Mouse (Mus musculus): ENCODE data around the gene Txndc2. TPM values are rescaled to one million over a fixed set of nuclear protein-coding genes. Genes with fewer than 3 reads are reported as not detected.

Gene Txndc2
- not detected in 2 replicates for polyA plus RNA-seq (2012; rRNA removed)

DNA sequence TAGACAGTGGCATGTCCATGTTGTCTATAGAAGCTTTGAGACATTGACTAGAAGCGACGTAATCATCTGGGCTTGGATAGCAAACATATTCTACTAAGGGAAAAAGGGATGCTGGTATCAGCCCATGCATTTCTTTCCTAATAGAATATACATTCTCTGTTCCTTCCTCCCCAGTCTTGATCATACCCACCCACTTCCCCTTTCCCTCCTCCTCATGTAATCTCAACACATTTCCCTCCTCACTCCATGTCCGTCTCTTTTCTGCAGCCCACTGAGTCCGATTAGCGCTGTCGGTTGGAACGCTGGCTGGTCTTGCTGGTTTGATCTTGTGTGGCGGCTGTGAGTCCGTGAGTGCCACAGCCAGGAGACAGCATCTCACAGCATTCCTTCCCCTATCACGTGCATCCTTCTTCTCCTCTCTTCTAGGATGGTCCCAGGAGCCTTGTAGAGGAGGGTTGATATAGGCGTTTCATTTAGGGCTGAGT is at the start of gene Txndc2:
Gene Txndc2, minus strand, starts transcription at position 435 of the 485 bp plus-strand sequence.
- H3K4me3 ChIP-seq (ENCODE audit: control insufficient read depth, insufficient read depth, low read length) = no peak within 1 kb of the TSS
- 94% methylated on average over 11 of the region's 11 CpGs for WGBS

DNA sequence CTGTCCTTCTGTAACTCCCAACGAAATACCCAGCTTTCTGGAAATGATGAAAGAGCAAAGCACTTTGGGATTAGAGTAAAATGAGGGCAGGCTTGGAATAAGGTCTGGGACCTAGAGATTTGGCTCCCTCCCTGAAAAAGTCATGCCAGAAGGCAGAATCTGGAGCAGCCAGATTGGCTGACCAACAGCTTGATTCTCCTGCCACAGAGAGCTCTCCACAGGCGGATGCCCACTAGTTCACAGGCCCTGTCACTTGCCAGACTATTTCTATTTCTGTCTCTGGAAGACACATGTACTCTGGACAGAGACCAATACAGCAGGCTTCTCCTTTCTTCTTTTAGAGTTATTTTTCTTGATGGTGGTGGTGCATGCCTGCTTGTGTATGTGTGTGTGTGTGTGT is 41.8 kb upstream of the Txndc2 start:
- Histone ChIP-seq H3K4me1 (replicated peaks; ENCODE audit: control insufficient read depth, insufficient read depth, low read length) (no peaks in the 10 kb centered on the region), H3K27ac (ENCODE audit: control insufficient read depth, insufficient read depth, low read length) (no peak overlapping the region), H3K27me3 (ENCODE audit: control insufficient read depth, insufficient read depth, low read length) (no peaks in the 10 kb centered on the region), H3K36me3 (ENCODE audit: control insufficient read depth, insufficient read depth, low read length) (no peaks in the 10 kb centered on the region), H3K4me3 (ENCODE audit: control insufficient read depth, insufficient read depth, low read length) (no peak overlapping the region)
- WGBS = 86% methylated on average over 2 of the region's 2 CpGs
- TF ChIP-seq POLR2A (IDR thresholded peaks at IDR 0.05; ENCODE audit: control insufficient read depth, extremely low read depth, insufficient read depth, low read length, poor library complexity) (no peak), CTCF (IDR thresholded peaks at IDR 0.05; ENCODE audit: borderline replicate concordance, control insufficient read depth, extremely low read depth, insufficient read depth, low read length, poor library complexity) (no peak)
- DNase-seq = no peak

More for the DNA sequence above, at the start of gene Txndc2:
- Histone ChIP-seq H3K4me1 (replicated peaks; ENCODE audit: control insufficient read depth, insufficient read depth, low read length) (no peaks in the 10 kb centered on the region), H3K36me3 (ENCODE audit: control insufficient read depth, insufficient read depth, low read length) (no peaks in the 10 kb centered on the region), H3K27ac (ENCODE audit: control insufficient read depth, insufficient read depth, low read length) (no peak within 1 kb of the TSS), H3K27me3 (ENCODE audit: control insufficient read depth, insufficient read depth, low read length) (no peaks in the 10 kb centered on the region)
- no peak for DNase-seq
- TF ChIP-seq CTCF (IDR thresholded peaks at IDR 0.05; ENCODE audit: borderline replicate concordance, control insufficient read depth, extremely low read depth, insufficient read depth, low read length, poor library complexity) (no peak), POLR2A (IDR thresholded peaks at IDR 0.05; ENCODE audit: control insufficient read depth, extremely low read depth, insufficient read depth, low read length, poor library complexity) (no peak)

DNA sequence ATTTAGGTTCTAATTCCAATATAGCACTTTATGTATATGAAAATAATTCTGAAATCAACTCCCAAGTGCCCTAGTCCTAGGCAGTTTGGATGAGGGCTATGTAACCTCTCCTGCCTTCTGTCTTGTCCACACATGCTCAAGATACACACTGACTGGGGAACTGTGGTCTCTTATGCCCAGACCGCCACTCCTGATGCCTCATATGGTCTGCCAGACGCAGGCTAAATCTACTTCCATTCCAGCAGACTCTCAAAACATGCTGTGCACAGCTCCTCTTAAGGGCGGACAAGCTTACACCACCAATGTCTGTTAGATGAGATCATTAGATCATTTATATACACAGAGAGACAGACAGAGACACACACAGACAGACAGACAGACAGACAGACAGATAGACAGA is 41.3 kb upstream of the Txndc2 start:
- H3K4me1 ChIP-seq (replicated peaks; ENCODE audit: control insufficient read depth, insufficient read depth, low read length) = no peaks in the 10 kb centered on the region
- TF ChIP-seq POLR2A (IDR thresholded peaks at IDR 0.05; ENCODE audit: control insufficient read depth, extremely low read depth, insufficient read depth, low read length, poor library complexity) (no peak), CTCF (IDR thresholded peaks at IDR 0.05; ENCODE audit: borderline replicate concordance, control insufficient read depth, extremely low read depth, insufficient read depth, low read length, poor library complexity) (no peak)
- H3K4me3 ChIP-seq (ENCODE audit: control insufficient read depth, insufficient read depth, low read length) = no peak overlapping the region
- no peak overlapping the region for H3K27ac ChIP-seq (ENCODE audit: control insufficient read depth, insufficient read depth, low read length)
- H3K36me3 ChIP-seq (ENCODE audit: control insufficient read depth, insufficient read depth, low read length) = no peaks in the 10 kb centered on the region
- no peak for DNase-seq
- H3K27me3 ChIP-seq (ENCODE audit: control insufficient read depth, insufficient read depth, low read length) = no peaks in the 10 kb centered on the region
- 95% methylated on average over 3 of the region's 3 CpGs for WGBS

DNA sequence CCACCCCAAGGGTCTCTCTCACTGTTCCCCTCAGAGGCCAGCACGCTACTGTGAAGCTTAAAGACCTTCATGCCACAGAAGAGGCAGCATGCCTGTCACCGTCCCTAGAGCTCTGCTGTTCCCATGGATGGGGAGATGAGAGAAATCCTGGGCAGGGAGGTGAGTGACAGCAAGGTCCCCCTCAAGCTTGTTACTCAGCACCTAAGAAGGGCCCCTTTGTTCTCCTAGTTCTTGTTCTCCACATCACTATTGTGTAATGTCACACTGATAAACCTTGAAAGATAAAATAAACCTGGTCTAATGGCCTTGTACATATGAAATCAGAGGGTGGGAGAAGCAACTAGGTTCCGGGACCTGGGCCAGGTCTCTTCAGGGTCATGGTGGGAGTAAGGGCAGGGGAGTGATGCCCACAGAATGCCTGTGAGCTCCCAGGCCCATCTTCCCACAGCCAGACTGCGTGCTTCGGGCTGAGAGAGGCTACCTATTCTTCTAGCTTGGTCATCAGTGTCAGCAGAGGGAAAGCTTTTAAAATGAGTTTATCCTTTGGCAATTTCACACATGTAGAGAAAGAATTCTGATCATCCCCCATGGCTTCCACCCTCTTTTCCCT is 40.2 kb upstream of the Txndc2 start:
- TF ChIP-seq CTCF (IDR thresholded peaks at IDR 0.05; ENCODE audit: borderline replicate concordance, control insufficient read depth, extremely low read depth, insufficient read depth, low read length, poor library complexity) = no peak
- no peak for TF ChIP-seq POLR2A (IDR thresholded peaks at IDR 0.05; ENCODE audit: control insufficient read depth, extremely low read depth, insufficient read depth, low read length, poor library complexity)
- Histone ChIP-seq H3K4me1 (replicated peaks; ENCODE audit: control insufficient read depth, insufficient read depth, low read length) (no peaks in the 10 kb centered on the region), H3K27ac (ENCODE audit: control insufficient read depth, insufficient read depth, low read length) (no peak overlapping the region), H3K36me3 (ENCODE audit: control insufficient read depth, insufficient read depth, low read length) (no peaks in the 10 kb centered on the region), H3K4me3 (ENCODE audit: control insufficient read depth, insufficient read depth, low read length) (no peak overlapping the region), H3K27me3 (ENCODE audit: control insufficient read depth, insufficient read depth, low read length) (no peaks in the 10 kb centered on the region)
- DNase-seq = no peak
- WGBS = 94% methylated on average over 5 of the region's 5 CpGs

DNA sequence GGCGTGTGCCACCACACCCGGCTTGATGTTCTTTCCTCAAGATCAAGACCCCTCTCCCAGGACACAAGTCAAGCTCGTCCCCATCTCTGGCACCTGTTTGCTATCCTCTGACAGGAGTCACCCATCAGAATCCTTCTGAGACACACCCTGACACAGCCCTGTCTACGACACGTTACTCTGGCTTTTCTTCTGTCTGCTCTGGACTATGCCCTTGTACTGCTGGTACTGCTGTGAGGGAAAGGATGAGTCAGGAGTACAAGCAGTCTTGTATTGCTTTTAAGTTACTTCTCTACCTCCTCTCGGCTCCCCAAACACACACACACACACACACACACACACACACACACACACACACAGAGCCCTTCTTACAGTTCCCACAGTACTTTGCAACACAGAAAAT is 39.5 kb upstream of the Txndc2 start:
- DNase-seq = no peak
- no peak for TF ChIP-seq CTCF (IDR thresholded peaks at IDR 0.05; ENCODE audit: borderline replicate concordance, control insufficient read depth, extremely low read depth, insufficient read depth, low read length, poor library complexity)
- Histone ChIP-seq H3K27ac (ENCODE audit: control insufficient read depth, insufficient read depth, low read length) (no peak overlapping the region), H3K36me3 (ENCODE audit: control insufficient read depth, insufficient read depth, low read length) (no peaks in the 10 kb centered on the region), H3K4me1 (replicated peaks; ENCODE audit: control insufficient read depth, insufficient read depth, low read length) (no peaks in the 10 kb centered on the region), H3K27me3 (ENCODE audit: control insufficient read depth, insufficient read depth, low read length) (no peaks in the 10 kb centered on the region), H3K4me3 (ENCODE audit: control insufficient read depth, insufficient read depth, low read length) (no peak overlapping the region)
- WGBS = 89% methylated on average over 6 of the region's 6 CpGs

DNA sequence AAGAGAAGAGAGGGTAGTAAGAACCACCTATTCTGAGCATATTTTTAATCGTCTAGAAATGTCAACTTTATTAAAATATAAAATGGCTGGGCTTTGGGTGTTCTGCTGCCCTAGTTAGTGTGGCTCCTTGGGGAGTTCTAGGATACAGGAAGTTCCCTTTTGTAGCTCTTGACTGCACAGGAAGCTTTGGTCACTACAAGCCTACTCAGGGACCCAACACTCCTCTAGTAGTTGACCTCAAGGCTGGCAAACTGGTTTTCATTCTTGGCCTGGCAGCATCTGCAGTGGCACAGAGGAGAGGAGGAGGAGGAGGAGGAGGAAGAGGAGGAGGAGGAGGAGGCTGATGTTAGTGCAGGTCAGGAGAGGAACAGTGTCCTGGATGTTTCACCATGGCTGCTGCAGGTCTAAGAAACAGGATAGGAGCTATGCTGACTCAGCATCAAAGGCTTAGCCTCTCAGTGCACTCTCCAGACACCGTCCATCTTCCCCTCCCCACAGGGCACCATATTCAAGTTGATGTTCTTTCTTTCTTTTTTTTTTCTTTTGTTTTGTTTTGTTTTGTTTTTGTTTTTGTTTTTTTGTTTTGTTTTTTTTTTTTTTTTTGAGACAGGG is 38.9 kb upstream of the Txndc2 start:
- TF ChIP-seq POLR2A (IDR thresholded peaks at IDR 0.05; ENCODE audit: control insufficient read depth, extremely low read depth, insufficient read depth, low read length, poor library complexity) (no peak), CTCF (IDR thresholded peaks at IDR 0.05; ENCODE audit: borderline replicate concordance, control insufficient read depth, extremely low read depth, insufficient read depth, low read length, poor library complexity) (no peak)
- H3K27ac ChIP-seq (ENCODE audit: control insufficient read depth, insufficient read depth, low read length) = no peak overlapping the region
- no peak overlapping the region for H3K4me3 ChIP-seq (ENCODE audit: control insufficient read depth, insufficient read depth, low read length)
- H3K27me3 ChIP-seq (ENCODE audit: control insufficient read depth, insufficient read depth, low read length) = no peaks in the 10 kb centered on the region
- no peaks in the 10 kb centered on the region for H3K36me3 ChIP-seq (ENCODE audit: control insufficient read depth, insufficient read depth, low read length)
- no peaks in the 10 kb centered on the region for H3K4me1 ChIP-seq (replicated peaks; ENCODE audit: control insufficient read depth, insufficient read depth, low read length)
- WGBS = 79% methylated on average over 2 of the region's 2 CpGs
- no peak for DNase-seq

All from thymus, adult 2 months (tissue).